ENCODE assay signal across 12 mouse cellular contexts in the genomic region with DNA sequence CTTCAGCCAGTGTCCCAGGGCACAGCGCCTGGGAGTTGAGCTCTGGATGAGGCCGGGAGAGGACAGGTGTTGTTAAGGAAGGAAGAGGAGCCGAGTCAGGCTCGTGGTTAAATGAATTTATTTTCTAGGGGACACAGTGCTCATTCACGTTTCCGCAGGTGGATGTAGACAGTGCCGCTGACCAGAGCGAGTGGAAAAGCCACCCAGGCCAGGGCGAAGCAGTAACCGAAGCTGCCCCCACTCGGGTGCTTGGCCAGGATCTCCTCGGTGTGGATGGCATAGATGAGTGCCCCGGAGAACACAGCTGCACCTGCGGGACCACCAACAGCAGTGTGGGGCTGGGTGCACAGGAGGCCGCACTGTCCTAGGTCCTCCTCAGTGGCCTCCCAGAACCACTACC. TPM values are rescaled to one million over a fixed set of nuclear protein-coding genes. Genes with fewer than 3 reads are reported as not detected.
DNase-seq lines count a peak whose midpoint lies in the region; ATAC-seq and TF ChIP-seq lines count a peak whose summit lies in the region.
"Had no signal": no experiment of that assay in that cellular context is flagged by ENCODE, and none has a peak within 500 bp of the region (broad histone marks: within the 10 kb centered on the region; RNA-seq: fewer than 3 reads in every experiment).

No protein-coding gene starts in this region.

- WGBS in embryonic facial prominence, embryonic 10.5 days = 90% methylated on average over 15 of the region's 15 CpGs
- 83% methylated on average over 15 of the region's 15 CpGs for WGBS in embryonic facial prominence, embryonic 15.5 days
- 77% methylated on average over 15 of the region's 15 CpGs for WGBS in liver, embryonic 13.5 days (ENCODE audit: insufficient replicate concordance)

- peak overlapping the region; percentile 55 for H3K4me2 ChIP-seq in embryonic facial prominence, embryonic 15.5 days (replicated peaks)
- H3K4me2 ChIP-seq in liver, embryonic 13.5 days = no peak overlapping the region

- intact Hi-C loops in left cerebral cortex, postnatal 4 days (cut with DNase I) = no loop called here

- no peak for ATAC-seq in embryonic facial prominence, embryonic 15.5 days (ENCODE audit: insufficient number of reproducible peaks, low FRiP score, low TSS enrichment, low read depth)
- ATAC-seq in liver, embryonic 13.5 days (ENCODE audit: low read depth) = no peak
- no peak for ATAC-seq in cerebellum, adult (ENCODE audit: insufficient number of reproducible peaks, low FRiP score, low TSS enrichment)

- peaks cover 56% of the 10 kb centered on the region for H3K4me1 ChIP-seq in embryonic facial prominence, embryonic 10.5 days
- peaks cover 77% of the 10 kb centered on the region for H3K4me1 ChIP-seq in embryonic facial prominence, embryonic 15.5 days
- peaks cover 64% of the 10 kb centered on the region for H3K4me1 ChIP-seq in liver, embryonic 13.5 days (replicated peaks)

- peaks cover 16% of the 10 kb centered on the region for H3K27me3 ChIP-seq in embryonic facial prominence, embryonic 10.5 days (replicated peaks; ENCODE audit: low read depth, poor library complexity, severe bottlenecking)
- H3K27me3 ChIP-seq in embryonic facial prominence, embryonic 15.5 days = no peaks in the 10 kb centered on the region
- H3K27me3 ChIP-seq in liver, embryonic 13.5 days = no peaks in the 10 kb centered on the region

- H3K27ac ChIP-seq in layer of hippocampus, adult 2 months = peak overlapping the region; percentile 94; the same call in 1 of the 2 replicates
- H3K27ac ChIP-seq in embryonic facial prominence, embryonic 10.5 days (replicated peaks) = peak overlapping the region; percentile 86
- peak overlapping the region; percentile 95 for H3K27ac ChIP-seq in embryonic facial prominence, embryonic 15.5 days (replicated peaks)
- 0 out of 2 replicates have a peak overlapping the region, but pooled peaks have one; percentile 57 for H3K27ac ChIP-seq in liver, embryonic 13.5 days

- TF ChIP-seq CTCF in layer of hippocampus, adult 2 months (conservative IDR thresholded peaks at IDR 0.05) = no peak

- H3K36me3 ChIP-seq in embryonic facial prominence, embryonic 10.5 days (replicated peaks) = peaks cover 5% of the 10 kb centered on the region; the same call in 1 of the 2 replicates
- 0 out of 2 replicates have a peak, but pooled peaks cover 5% of the 10 kb centered on the region for H3K36me3 ChIP-seq in embryonic facial prominence, embryonic 15.5 days
- peaks cover 15% of the 10 kb centered on the region; the same call in 1 of the 2 replicates for H3K36me3 ChIP-seq in liver, embryonic 13.5 days

- H3K9me3 ChIP-seq in embryonic facial prominence, embryonic 10.5 days = no peaks in the 10 kb centered on the region
- no peaks in the 10 kb centered on the region for H3K9me3 ChIP-seq in embryonic facial prominence, embryonic 15.5 days (replicated peaks)
- H3K9me3 ChIP-seq in liver, embryonic 13.5 days (replicated peaks) = no peaks in the 10 kb centered on the region

- 0 out of 2 replicates have a peak overlapping the region, but pooled peaks have one; percentile 12 for H3K9ac ChIP-seq in embryonic facial prominence, embryonic 15.5 days
- H3K9ac ChIP-seq in liver, embryonic 13.5 days = no peak overlapping the region; the same call in 1 of the 2 replicates

- H3K4me3 ChIP-seq in layer of hippocampus, adult 2 months = no peak overlapping the region
- 0 out of 2 replicates have a peak overlapping the region, but pooled peaks have one; percentile 41 for H3K4me3 ChIP-seq in embryonic facial prominence, embryonic 10.5 days
- no peak overlapping the region for H3K4me3 ChIP-seq in embryonic facial prominence, embryonic 15.5 days (replicated peaks)
- H3K4me3 ChIP-seq in liver, embryonic 13.5 days (replicated peaks) = no peak overlapping the region

- no peak for DNase-seq in layer of hippocampus, adult 2 months (ENCODE audit: low spot score in 2 of 2)
- DNase-seq in layer of hippocampus, adult 9-10 months (ENCODE audit: low spot score) = no peak
- no peak for DNase-seq in embryonic facial prominence, embryonic 10.5 days (ENCODE audit: low spot score)
- no peak for DNase-seq in liver, embryonic 13.5 days
- no peak for DNase-seq in spleen, postnatal 4 days (ENCODE audit: low spot score in 2 of 2)
- DNase-seq in left cerebral cortex, postnatal 4 days = no peak
- DNase-seq: cerebellum, postnatal 25 days had no signal

RNA-seq across cellular contexts. Expression of gene Emp3, which starts 3.3 kb away (rescaled TPM):
- total RNA-seq in layer of hippocampus, adult 2 months (2021) = 1 to 10 TPM; 1.5 to 2.3 TPM
- polyA plus RNA-seq in embryonic facial prominence, embryonic 10.5 days (2016; fragmentation: Nextera tagmentation; extraction: Ambion mirVana) = 9.9 and 15.6 TPM in 2 replicates
- 307 and 335 TPM in 2 replicates for polyA plus RNA-seq in embryonic facial prominence, embryonic 15.5 days (2015; fragmentation: Nextera tagmentation; extraction: Ambion mirVana)
- 49.0 and 61.6 TPM in 2 replicates for polyA plus RNA-seq in liver, embryonic 13.5 days (2015; fragmentation: Nextera tagmentation; extraction: Ambion mirVana)
- 10 to 100 TPM in 1 of 2 experiments, 1 to 10 TPM in 1; 6.9 to 13.4 TPM for total RNA-seq in left cerebral cortex, postnatal 4 days (2021)

RNA-seq across cellular contexts. Expression of gene Ccdc114, which starts 5.9 kb away (rescaled TPM):
- total RNA-seq in layer of hippocampus, adult 2 months (2021) = 1 to 10 TPM; 3.5 to 3.8 TPM
- 4.6 and 6.8 TPM in 2 replicates for polyA plus RNA-seq in embryonic facial prominence, embryonic 10.5 days (2016; fragmentation: Nextera tagmentation; extraction: Ambion mirVana)
- 5.7 and 9.8 TPM in 2 replicates for polyA plus RNA-seq in embryonic facial prominence, embryonic 15.5 days (2015; fragmentation: Nextera tagmentation; extraction: Ambion mirVana)
- 1.2 and 1.5 TPM in 2 replicates for polyA plus RNA-seq in liver, embryonic 13.5 days (2015; fragmentation: Nextera tagmentation; extraction: Ambion mirVana)
- total RNA-seq in left cerebral cortex, postnatal 4 days (2021) = 1 to 10 TPM; 1.9 to 2.4 TPM

RNA-seq across cellular contexts. Expression of gene Tmem143, which starts 21.2 kb away (rescaled TPM):
- 10 to 100 TPM; 22.1 to 22.8 TPM for total RNA-seq in layer of hippocampus, adult 2 months (2021)
- polyA plus RNA-seq in embryonic facial prominence, embryonic 10.5 days (2016; fragmentation: Nextera tagmentation; extraction: Ambion mirVana) = 4.5 and 5.5 TPM in 2 replicates
- 4.9 and 5.0 TPM in 2 replicates for polyA plus RNA-seq in embryonic facial prominence, embryonic 15.5 days (2015; fragmentation: Nextera tagmentation; extraction: Ambion mirVana)
- 3.6 and 3.8 TPM in 2 replicates for polyA plus RNA-seq in liver, embryonic 13.5 days (2015; fragmentation: Nextera tagmentation; extraction: Ambion mirVana)
- total RNA-seq in left cerebral cortex, postnatal 4 days (2021) = 10 to 100 TPM; 16.8 to 19.7 TPM

RNA-seq across cellular contexts. Expression of gene Syngr4, which starts 21.4 kb away (rescaled TPM):
- not detected for total RNA-seq in layer of hippocampus, adult 2 months (2021)
- 1.2 and 1.3 TPM in 2 replicates for polyA plus RNA-seq in embryonic facial prominence, embryonic 10.5 days (2016; fragmentation: Nextera tagmentation; extraction: Ambion mirVana)
- 0.40 and 0.77 TPM in 2 replicates for polyA plus RNA-seq in embryonic facial prominence, embryonic 15.5 days (2015; fragmentation: Nextera tagmentation; extraction: Ambion mirVana)
- 0.76 and 0.86 TPM in 2 replicates for polyA plus RNA-seq in liver, embryonic 13.5 days (2015; fragmentation: Nextera tagmentation; extraction: Ambion mirVana)
- total RNA-seq in left cerebral cortex, postnatal 4 days (2021) = under 1 TPM in 1 of 2 experiments, not detected in 1; 0.52 TPM
- total RNA-seq: heart, postnatal 36 days; layer of hippocampus, postnatal 14 days had no signal
- polyA plus RNA-seq: frontal cortex, adult 2 months had no signal

RNA-seq across cellular contexts. Expression of gene Grin2d, which starts 39.7 kb away (rescaled TPM):
- total RNA-seq in layer of hippocampus, adult 2 months (2021) = 10 to 100 TPM in 1 of 2 experiments, 1 to 10 TPM in 1; 10.0 to 11.6 TPM
- 0.09 and 0.20 TPM in 2 replicates for polyA plus RNA-seq in embryonic facial prominence, embryonic 10.5 days (2016; fragmentation: Nextera tagmentation; extraction: Ambion mirVana)
- 0.67 and 0.79 TPM in 2 replicates for polyA plus RNA-seq in embryonic facial prominence, embryonic 15.5 days (2015; fragmentation: Nextera tagmentation; extraction: Ambion mirVana)
- 0.07 TPM in 2 replicates for polyA plus RNA-seq in liver, embryonic 13.5 days (2015; fragmentation: Nextera tagmentation; extraction: Ambion mirVana)
- 10 to 100 TPM; 31.9 to 39.5 TPM for total RNA-seq in left cerebral cortex, postnatal 4 days (2021)
